ENCODE assay signal across 35 mouse cellular contexts in the genomic region with DNA sequence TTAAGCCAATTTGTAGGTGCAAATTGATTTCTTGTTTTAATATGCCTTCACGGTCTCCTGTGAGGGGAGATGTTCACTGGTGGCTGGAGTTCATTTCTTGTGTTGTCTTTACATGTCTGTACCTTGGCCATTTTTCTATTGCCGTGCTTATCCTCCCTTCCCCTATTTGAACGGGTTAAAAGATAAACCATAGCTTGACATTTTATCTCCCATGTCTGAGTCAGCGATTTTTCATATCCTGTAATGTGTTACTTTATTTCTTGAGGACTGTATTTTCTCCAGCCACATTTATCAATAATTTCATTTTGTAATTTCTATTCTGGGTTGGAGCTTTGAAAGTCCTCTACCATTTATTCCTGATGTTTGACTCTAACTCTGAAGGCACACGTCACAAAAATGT.
"Had no signal": no experiment of that assay in that cellular context is flagged by ENCODE, and none has a peak within 500 bp of the region (broad histone marks: within the 10 kb centered on the region; RNA-seq: fewer than 3 reads in every experiment).

No protein-coding gene starts in this region.

- H3K36me3 ChIP-seq: heart, embryonic 10.5 days; heart, embryonic 12.5 days; heart, embryonic 13.5 days; heart, embryonic 15.5 days; hindbrain, embryonic 10.5 days; hindbrain, embryonic 12.5 days; hindbrain, embryonic 13.5 days; hindbrain, embryonic 15.5 days; intestine, embryonic 15.5 days; kidney, embryonic 15.5 days had no signal

- H3K4me3 ChIP-seq: heart, embryonic 10.5 days; heart, embryonic 12.5 days; heart, embryonic 13.5 days; heart, embryonic 15.5 days; hindbrain, embryonic 10.5 days; hindbrain, embryonic 12.5 days; hindbrain, embryonic 13.5 days; hindbrain, embryonic 15.5 days; intestine, embryonic 15.5 days; kidney, embryonic 15.5 days; layer of hippocampus, adult 2 months; left cerebral cortex, adult 2 months had no signal

- DNase-seq: heart, postnatal 10 days; heart, postnatal 14 days; heart, postnatal 36 days; heart, postnatal 4 days; kidney, adult 11 months; kidney, adult 18-20 months; kidney, adult 2 months; kidney, adult 8-10 months; kidney, adult 9 months; kidney, postnatal 10 days; kidney, postnatal 14 days; kidney, postnatal 25 days; kidney, postnatal 36 days; kidney, postnatal 4 days; layer of hippocampus, adult 9-11 months; layer of hippocampus, postnatal 36 days had no signal

- H3K27me3 ChIP-seq: heart, embryonic 12.5 days; heart, embryonic 15.5 days; hindbrain, embryonic 12.5 days; hindbrain, embryonic 13.5 days; hindbrain, embryonic 15.5 days; intestine, embryonic 15.5 days; kidney, embryonic 15.5 days had no signal

- H3K27ac ChIP-seq: heart, embryonic 10.5 days; heart, embryonic 13.5 days; heart, embryonic 15.5 days; hindbrain, embryonic 10.5 days; hindbrain, embryonic 12.5 days; hindbrain, embryonic 13.5 days; hindbrain, embryonic 14.5 days; hindbrain, embryonic 15.5 days; hindbrain, postnatal 0 days; intestine, embryonic 15.5 days; kidney, embryonic 15.5 days; kidney, postnatal 0 days; layer of hippocampus, adult 2 months; left cerebral cortex, adult 2 months had no signal

- H3K9me3 ChIP-seq: heart, embryonic 10.5 days; heart, embryonic 12.5 days; heart, embryonic 13.5 days; heart, embryonic 15.5 days; hindbrain, embryonic 10.5 days; hindbrain, embryonic 12.5 days; hindbrain, embryonic 13.5 days; hindbrain, embryonic 15.5 days; intestine, embryonic 15.5 days; kidney, embryonic 15.5 days had no signal

- H3K9ac ChIP-seq: heart, embryonic 12.5 days; heart, embryonic 13.5 days; heart, embryonic 15.5 days; hindbrain, embryonic 12.5 days; hindbrain, embryonic 13.5 days; hindbrain, embryonic 14.5 days; hindbrain, embryonic 15.5 days; intestine, embryonic 15.5 days; kidney, embryonic 15.5 days had no signal

- ATAC-seq: hindbrain, embryonic 16.5 days; hindbrain, postnatal 0 days; inflammation-experienced regulatory T-cells, adult 6 months; intestine, embryonic 15.5 days; intestine, postnatal 0 days had no signal

- H3K4me2 ChIP-seq: heart, embryonic 11.5 days; heart, embryonic 12.5 days; heart, embryonic 13.5 days; heart, embryonic 15.5 days; hindbrain, embryonic 12.5 days; hindbrain, embryonic 13.5 days; hindbrain, embryonic 14.5 days; hindbrain, embryonic 15.5 days; intestine, embryonic 15.5 days; kidney, embryonic 15.5 days had no signal

- H3K4me1 ChIP-seq: hindbrain, embryonic 10.5 days; hindbrain, embryonic 12.5 days; hindbrain, embryonic 13.5 days; hindbrain, embryonic 15.5 days; intestine, embryonic 15.5 days; kidney, embryonic 15.5 days had no signal
